Mouse (Mus musculus) midbrain, embryonic 13.5 days (tissue): ENCODE measurements at regions not wholly inside any gene's neighbourhood (a gene's known extent, or its start where the extent isn't known, plus 50 kb on each side); places are given as distances from the start of the nearest gene placed in this dataset.

Experiments used
- ATAC-seq: fragments of 200-750 bp; cut with Nextera tagmentation; 2 replicates; pipeline ENCODE4 v1.8.0; 2017; ENCODE audit warnings: mild to moderate bottlenecking, moderate TSS enrichment, moderate library complexity
- H3K27ac ChIP-seq: fragments of 300-500 bp; sonication (generic); 2 replicates; pipeline ENCODE4 v1.5.1; 2015; ENCODE audit warnings: inconsistent platforms, mild to moderate bottlenecking, moderate library complexity
- H3K27me3 ChIP-seq: fragments of 300-500 bp; sonication (generic); 2 replicates; pipeline ENCODE4 v1.6.1; 2015; ENCODE audit warnings: mild to moderate bottlenecking, inconsistent platforms
- H3K36me3 ChIP-seq: fragments of 300-500 bp; sonication (generic); 2 replicates; pipeline ENCODE4 v1.6.1; 2015; ENCODE audit warnings: mild to moderate bottlenecking, inconsistent platforms
- H3K4me1 ChIP-seq: fragments of 300-500 bp; sonication (generic); replicated peaks from 2 replicates; pipeline ENCODE4 v1.6.1; 2015; ENCODE audit warnings: inconsistent platforms
- H3K4me2 ChIP-seq: fragments of 300-500 bp; sonication (generic); replicated peaks from 2 replicates; pipeline ENCODE4 v1.6.1; 2015; ENCODE audit warnings: moderate library complexity, mild to moderate bottlenecking, inconsistent platforms
- H3K4me3 ChIP-seq: fragments of 300-500 bp; sonication (generic); replicated peaks from 2 replicates; pipeline ENCODE4 v1.5.1; 2015; ENCODE audit warnings: mild to moderate bottlenecking, inconsistent platforms
- H3K9ac ChIP-seq: fragments of 300-500 bp; sonication (generic); replicated peaks from 2 replicates; pipeline ENCODE4 v1.6.1; 2015; ENCODE audit warnings: mild to moderate bottlenecking, inconsistent platforms
- H3K9me3 ChIP-seq: fragments of 300-500 bp; sonication (generic); 2 replicates; pipeline ENCODE4 v1.6.1; 2016; ENCODE audit warnings: mild to moderate bottlenecking, inconsistent platforms
- WGBS: fragments of 180-500 bp; shearing (Covaris S2); methylation state at CpG from one replicate; pipeline ENCODE4 v1.1.7; 2015; 5-methylcytosine and 5-hydroxymethylcytosine counted together

- no peak for ATAC-seq
- 61% methylated on average over 5 of the region's 5 CpGs for WGBS
Measured at GRCm38 (mm10) chr10:41018888-41019287, 53.2 kb downstream of the Gpr6 start.

GRCm38 (mm10) chr10:41016547-41016946 lies 55.5 kb downstream of the Gpr6 start:
- 39% methylated on average over 7 of the region's 7 CpGs for WGBS
- peaks cover 5% of the 10 kb centered on the region; the same call in 1 of the 2 replicates for H3K9me3 ChIP-seq
- no peaks in the 10 kb centered on the region for H3K4me1 ChIP-seq
- H3K27me3 ChIP-seq = no peaks in the 10 kb centered on the region
- no peaks in the 10 kb centered on the region for H3K36me3 ChIP-seq
- no peak overlapping the region for H3K4me3 ChIP-seq
- ATAC-seq = 0 out of 2 replicates have a peak, but pooled peaks have one; percentile 37
- no peak overlapping the region for H3K9ac ChIP-seq
- no peak overlapping the region for H3K27ac ChIP-seq
- H3K4me2 ChIP-seq = no peak overlapping the region

More at GRCm38 (mm10) chr10:41018888-41019287, 53.2 kb downstream of the Gpr6 start:
- Histone ChIP-seq H3K9me3 (peaks cover 5% of the 10 kb centered on the region; the same call in 1 of the 2 replicates), H3K36me3 (no peaks in the 10 kb centered on the region), H3K9ac (no peak overlapping the region), H3K4me1 (no peaks in the 10 kb centered on the region), H3K27ac (no peak overlapping the region), H3K4me2 (no peak overlapping the region), H3K4me3 (no peak overlapping the region), H3K27me3 (no peaks in the 10 kb centered on the region)

GRCm38 (mm10) chr10:41015654-41016053 lies 56.4 kb downstream of the Gpr6 start:
- Histone ChIP-seq H3K4me2 (no peak overlapping the region), H3K27me3 (no peaks in the 10 kb centered on the region), H3K9ac (no peak overlapping the region), H3K27ac (no peak overlapping the region), H3K4me1 (no peaks in the 10 kb centered on the region), H3K4me3 (no peak overlapping the region), H3K9me3 (no peaks in the 10 kb centered on the region), H3K36me3 (no peaks in the 10 kb centered on the region)
- 35% methylated on average over 4 of the region's 4 CpGs for WGBS
- peak; percentile 68 for ATAC-seq

GRCm38 (mm10) chr10:41010585-41010984 lies 61.5 kb downstream of the Gpr6 start:
- WGBS = 86% methylated on average over 2 of the region's 2 CpGs
- no peak overlapping the region for H3K4me2 ChIP-seq
- H3K27me3 ChIP-seq = no peaks in the 10 kb centered on the region
- ATAC-seq = no peak
- H3K4me3 ChIP-seq = no peak overlapping the region
- H3K36me3 ChIP-seq = no peaks in the 10 kb centered on the region
- H3K27ac ChIP-seq = no peak overlapping the region
- H3K4me1 ChIP-seq = no peaks in the 10 kb centered on the region
- no peak overlapping the region for H3K9ac ChIP-seq
- H3K9me3 ChIP-seq = no peaks in the 10 kb centered on the region

GRCm38 (mm10) chr10:41007866-41008265 lies 64.2 kb downstream of the Gpr6 start:
- no peak overlapping the region for H3K27ac ChIP-seq
- H3K36me3 ChIP-seq = no peaks in the 10 kb centered on the region
- WGBS = 86% methylated on average over 3 of the region's 3 CpGs
- no peak overlapping the region for H3K9ac ChIP-seq
- H3K4me1 ChIP-seq = no peaks in the 10 kb centered on the region
- H3K4me2 ChIP-seq = no peak overlapping the region
- no peak for ATAC-seq
- no peak overlapping the region for H3K4me3 ChIP-seq
- no peaks in the 10 kb centered on the region for H3K9me3 ChIP-seq
- no peaks in the 10 kb centered on the region for H3K27me3 ChIP-seq

- Histone ChIP-seq H3K9me3 (no peaks in the 10 kb centered on the region), H3K27me3 (no peaks in the 10 kb centered on the region), H3K36me3 (no peaks in the 10 kb centered on the region), H3K27ac (no peak overlapping the region), H3K4me1 (no peaks in the 10 kb centered on the region), H3K9ac (no peak overlapping the region), H3K4me3 (no peak overlapping the region), H3K4me2 (no peak overlapping the region)
- 88% methylated on average over 9 of the region's 9 CpGs for WGBS
- ATAC-seq = no peak
Measured at GRCm38 (mm10) chr10:41006634-41007033, 65.5 kb downstream of the Gpr6 start.

GRCm38 (mm10) chr10:41005776-41006175 lies 66.3 kb downstream of the Gpr6 start:
- WGBS = 94% methylated on average over 9 of the region's 9 CpGs
- Histone ChIP-seq H3K9ac (no peak overlapping the region), H3K9me3 (no peaks in the 10 kb centered on the region), H3K4me1 (no peaks in the 10 kb centered on the region), H3K4me2 (no peak overlapping the region), H3K27me3 (no peaks in the 10 kb centered on the region), H3K36me3 (no peaks in the 10 kb centered on the region), H3K27ac (no peak overlapping the region), H3K4me3 (no peak overlapping the region)
- ATAC-seq = no peak

GRCm38 (mm10) chr10:41004753-41005152 lies 67.3 kb downstream of the Gpr6 start:
- Histone ChIP-seq H3K27ac (no peak overlapping the region), H3K4me1 (peaks cover 2% of the 10 kb centered on the region; the same call in 1 of the 2 replicates), H3K9me3 (no peaks in the 10 kb centered on the region), H3K4me3 (no peak overlapping the region), H3K9ac (no peak overlapping the region), H3K27me3 (no peaks in the 10 kb centered on the region), H3K36me3 (no peaks in the 10 kb centered on the region), H3K4me2 (no peak overlapping the region)
- ATAC-seq = peak; percentile 70
- 62% methylated on average over 3 of the region's 3 CpGs for WGBS

GRCm38 (mm10) chr10:41004044-41004689 lies 67.9 kb downstream of the Gpr6 start:
- peak; percentile 93 for ATAC-seq
- no peak overlapping the region for H3K9ac ChIP-seq
- WGBS = 29% methylated on average over 7 of the region's 7 CpGs

GRCm38 (mm10) chr10:41003197-41003596 lies 68.9 kb downstream of the Gpr6 start:
- WGBS = 91% methylated on average over 3 of the region's 3 CpGs
- Histone ChIP-seq H3K4me1 (peaks cover 14% of the 10 kb centered on the region; the same call in 1 of the 2 replicates), H3K27me3 (no peaks in the 10 kb centered on the region), H3K36me3 (no peaks in the 10 kb centered on the region), H3K27ac (no peak overlapping the region), H3K4me2 (no peak overlapping the region), H3K9ac (no peak overlapping the region), H3K4me3 (no peak overlapping the region), H3K9me3 (no peaks in the 10 kb centered on the region)
- ATAC-seq = no peak

More at GRCm38 (mm10) chr10:41004044-41004689, 67.9 kb downstream of the Gpr6 start:
- Histone ChIP-seq H3K4me3 (no peak overlapping the region), H3K27ac (no peak overlapping the region), H3K4me1 (peaks cover 7% of the 10 kb centered on the region; the same call in 1 of the 2 replicates), H3K4me2 (no peak overlapping the region), H3K36me3 (no peaks in the 10 kb centered on the region), H3K9me3 (no peaks in the 10 kb centered on the region), H3K27me3 (no peaks in the 10 kb centered on the region)

- Histone ChIP-seq H3K9ac (no peak overlapping the region), H3K9me3 (no peaks in the 10 kb centered on the region), H3K27ac (no peak overlapping the region), H3K27me3 (no peaks in the 10 kb centered on the region), H3K4me3 (no peak overlapping the region), H3K36me3 (no peaks in the 10 kb centered on the region), H3K4me1 (peaks cover 18% of the 10 kb centered on the region), H3K4me2 (no peak overlapping the region)
- WGBS = 88% methylated on average over 4 of the region's 4 CpGs
- no peak for ATAC-seq
Measured at GRCm38 (mm10) chr10:41000965-41001364, 71.1 kb downstream of the Gpr6 start.

GRCm38 (mm10) chr10:40999486-40999885 lies 72.6 kb downstream of the Gpr6 start:
- Histone ChIP-seq H3K27ac (peak overlapping the region; percentile 67; the same call in 1 of the 2 replicates), H3K36me3 (no peaks in the 10 kb centered on the region), H3K9me3 (no peaks in the 10 kb centered on the region), H3K27me3 (no peaks in the 10 kb centered on the region), H3K4me2 (no peak overlapping the region), H3K9ac (no peak overlapping the region), H3K4me1 (peaks cover 18% of the 10 kb centered on the region), H3K4me3 (no peak overlapping the region)
- no peak for ATAC-seq
- WGBS = 88% methylated on average over 12 of the region's 12 CpGs

- H3K4me2 ChIP-seq = peak overlapping the region; percentile 5; the same call in 1 of the 2 replicates
- H3K9me3 ChIP-seq = no peaks in the 10 kb centered on the region
- no peak overlapping the region for H3K9ac ChIP-seq
- H3K27ac ChIP-seq = peak overlapping the region; percentile 78
- no peaks in the 10 kb centered on the region for H3K36me3 ChIP-seq
- H3K4me1 ChIP-seq = peaks cover 18% of the 10 kb centered on the region
- H3K4me3 ChIP-seq = no peak overlapping the region
- ATAC-seq = peak; percentile 64
- H3K27me3 ChIP-seq = no peaks in the 10 kb centered on the region
- 62% methylated on average over 11 of the region's 11 CpGs for WGBS
Measured at GRCm38 (mm10) chr10:40998799-40999198, 73.3 kb downstream of the Gpr6 start.
